Mouse (Mus musculus): ENCODE results near the gene Olfr455.

Olfr455 gene

DNA sequence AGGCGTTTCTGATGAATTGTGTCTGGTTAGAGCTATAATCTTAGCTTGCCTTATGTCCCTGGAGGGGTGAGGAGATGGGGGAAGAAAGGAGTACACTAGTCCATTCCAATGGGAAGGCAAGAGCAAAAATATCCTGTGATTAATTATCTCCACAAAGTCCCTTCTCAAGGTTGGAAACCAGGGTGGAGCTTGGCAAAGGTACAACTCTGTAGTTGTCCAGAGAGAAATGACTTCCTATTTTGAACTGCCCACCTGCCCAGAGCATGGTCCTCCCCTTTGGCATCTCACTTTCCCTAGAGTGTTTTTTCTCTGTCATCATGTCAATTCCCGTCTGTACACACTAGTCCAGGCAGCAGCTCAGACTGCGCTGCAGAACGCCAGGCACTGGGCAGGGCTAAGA is at the start of gene Olfr455:
Olfr455 (minus strand) TSS at position 127 of the 400 bp plus-strand sequence.
- DNase-seq, result no peak

DNA sequence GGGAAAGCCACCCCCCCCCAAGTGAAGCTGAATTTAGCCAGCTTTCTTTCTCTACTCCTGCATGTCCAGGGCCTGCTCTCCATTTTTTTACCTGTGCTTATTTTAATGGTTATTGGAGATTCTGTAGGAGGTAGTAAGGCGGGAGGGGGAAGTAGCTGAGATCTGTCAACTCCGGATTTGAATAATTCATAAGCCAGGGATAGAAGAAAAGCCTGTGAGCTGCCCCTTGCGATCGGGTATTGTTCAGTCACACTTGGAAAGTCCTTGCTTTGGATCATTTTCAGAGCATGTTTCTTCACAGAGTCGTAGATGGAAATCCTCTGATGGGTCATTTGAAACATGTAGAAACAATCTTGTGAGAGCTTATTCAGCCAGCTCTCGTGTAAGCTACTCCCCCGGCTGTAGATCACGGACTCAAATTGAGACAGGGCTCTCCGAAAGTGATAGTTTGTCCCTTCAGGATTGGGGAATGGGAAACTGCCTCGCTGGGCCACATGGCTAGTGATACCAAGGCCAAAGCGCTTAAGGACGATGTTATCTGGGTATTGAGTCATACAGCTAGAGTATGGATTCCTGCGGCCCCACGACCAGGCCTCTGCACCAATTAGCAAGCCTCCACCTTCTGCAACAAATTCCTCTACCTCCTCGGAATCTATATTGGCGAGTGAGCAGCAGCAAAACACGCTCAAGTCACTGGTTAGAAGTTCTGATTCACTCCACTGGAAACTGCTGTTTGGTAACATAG is 45.9 kb upstream of the Olfr455 start:
- DNase-seq, result no peak

DNA sequence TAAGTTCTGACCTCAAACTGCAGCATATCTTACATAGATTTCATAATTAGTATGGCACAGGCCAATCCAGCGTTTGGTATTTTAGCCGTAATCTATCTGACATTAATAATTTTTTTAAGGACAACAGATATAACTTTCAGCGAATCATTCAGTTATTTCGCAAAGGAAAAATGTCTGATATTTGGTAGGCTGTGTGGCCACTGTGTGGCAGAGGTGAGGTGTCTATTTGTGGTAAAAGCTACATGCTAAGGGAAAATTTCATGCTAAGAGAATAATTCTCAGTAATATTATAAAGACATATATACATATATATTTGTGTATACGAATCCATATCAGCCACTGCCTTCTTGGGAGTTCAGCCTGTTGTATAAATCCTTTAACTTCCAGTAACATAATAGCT is 39.2 kb upstream of the Olfr455 start:
- no peak for DNase-seq

DNA sequence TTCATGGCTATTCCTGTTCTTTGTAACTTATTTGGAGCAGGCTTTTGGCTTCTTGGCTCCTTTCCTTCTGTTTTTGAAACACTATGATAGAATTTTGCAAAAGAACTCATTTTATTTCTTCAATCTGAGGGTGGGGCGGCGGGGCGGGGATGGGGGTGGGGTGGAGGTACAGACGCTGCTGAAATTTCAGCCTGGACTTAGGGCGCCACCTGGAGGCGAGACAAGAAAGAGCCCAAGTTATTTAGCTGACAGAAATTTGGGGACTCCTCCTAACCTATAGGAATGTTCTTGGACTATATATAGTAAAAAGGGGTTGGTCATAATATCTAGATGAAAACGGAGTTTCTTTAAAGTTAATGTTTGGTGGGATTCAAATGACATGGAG is 36.1 kb upstream of the Olfr455 start:
- DNase-seq, result peak; percentile 82

DNA sequence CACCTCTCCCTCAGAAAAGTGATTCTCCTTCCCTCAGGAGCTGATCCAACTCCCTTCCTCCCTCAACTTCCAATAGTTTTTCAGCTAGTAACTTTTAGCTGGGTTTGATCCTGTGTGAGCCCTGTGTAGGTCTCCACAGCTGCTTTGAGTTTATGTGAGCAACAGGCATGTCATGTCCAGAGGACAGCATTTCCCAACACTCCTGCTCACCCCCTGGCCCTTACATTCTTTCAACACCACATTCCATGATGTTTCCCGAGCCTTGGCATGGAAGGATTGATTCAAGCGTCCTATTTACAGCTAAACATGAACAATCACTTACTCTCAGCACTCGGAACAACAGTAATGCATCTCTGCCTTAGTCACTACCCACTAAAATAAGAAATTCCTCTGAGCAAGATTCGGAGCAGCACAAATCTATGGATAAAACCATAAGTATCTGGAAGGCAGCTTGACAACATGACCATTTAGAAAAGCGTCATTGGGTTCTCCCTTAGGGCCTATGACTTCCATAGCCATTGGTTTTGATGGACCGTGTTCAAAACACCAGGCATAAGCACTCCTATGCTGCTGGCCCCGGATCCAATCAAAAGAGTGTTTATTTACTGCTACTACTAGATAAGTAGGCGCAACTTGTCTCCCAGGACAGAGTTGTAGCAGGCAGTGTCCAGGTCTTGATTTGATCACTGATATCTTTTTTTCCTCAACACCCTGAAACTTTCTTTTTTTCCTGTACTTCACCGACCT is 35.5 kb upstream of the Olfr455 start:
- no peak for DNase-seq

DNA sequence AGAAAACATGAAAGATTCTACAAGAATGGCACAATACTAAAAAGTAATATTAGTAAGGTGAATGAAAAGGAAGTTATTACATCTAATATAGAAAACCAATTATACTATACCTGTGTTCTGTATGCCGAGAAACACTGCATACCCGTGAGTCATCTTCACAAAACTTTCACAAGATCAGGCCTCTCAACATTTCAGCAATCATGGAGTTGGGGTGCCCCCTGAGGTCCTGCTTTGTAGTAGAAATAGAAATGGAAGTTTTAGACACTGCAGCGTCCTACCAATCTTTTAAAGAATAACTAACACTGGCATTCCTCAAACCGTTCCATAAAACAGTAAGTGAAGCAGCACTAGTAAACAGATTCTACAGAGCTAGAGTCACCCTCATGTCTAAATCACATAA is 31.3 kb upstream of the Olfr455 start:
- DNase-seq, result no peak

DNA sequence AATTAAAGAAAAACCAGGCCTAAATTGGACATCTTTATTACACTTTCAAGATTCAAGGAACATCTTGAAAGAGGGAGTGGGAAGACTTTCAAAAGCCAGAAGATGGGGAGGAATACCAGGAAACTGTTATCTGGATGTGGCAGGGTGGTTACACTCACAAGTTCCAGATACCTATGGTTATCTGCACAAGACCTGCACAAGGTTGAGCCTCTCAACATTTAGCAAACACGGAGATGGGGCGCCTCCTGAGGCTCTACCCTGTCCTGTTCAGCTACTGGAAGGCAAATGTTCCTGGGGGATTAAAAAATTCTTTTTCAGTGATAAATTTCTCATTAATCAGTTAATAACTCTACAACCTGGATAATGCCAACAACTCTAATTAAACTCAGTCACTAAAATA is 30.0 kb upstream of the Olfr455 start:
- DNase-seq, result no peak

DNA sequence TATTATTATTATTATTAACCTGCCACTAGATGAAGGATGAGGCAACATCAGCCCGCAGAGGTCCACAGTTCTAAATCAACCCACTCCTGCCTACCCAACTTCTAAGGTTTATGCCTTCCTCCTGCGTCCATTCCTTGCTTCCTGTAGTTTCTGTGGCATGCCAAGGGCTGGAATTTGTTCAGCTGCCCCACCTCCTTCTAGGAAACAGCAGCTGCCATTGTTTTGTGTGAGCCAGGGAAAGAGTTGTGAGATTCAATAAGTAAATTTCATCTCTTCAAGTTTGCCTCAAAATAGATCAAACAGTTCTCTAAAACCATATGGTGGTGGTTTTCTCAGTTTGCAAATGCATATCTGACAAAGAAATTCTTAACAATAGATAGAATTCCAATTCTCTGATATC is 20.8 kb upstream of the Olfr455 start:
- no peak for DNase-seq

DNA sequence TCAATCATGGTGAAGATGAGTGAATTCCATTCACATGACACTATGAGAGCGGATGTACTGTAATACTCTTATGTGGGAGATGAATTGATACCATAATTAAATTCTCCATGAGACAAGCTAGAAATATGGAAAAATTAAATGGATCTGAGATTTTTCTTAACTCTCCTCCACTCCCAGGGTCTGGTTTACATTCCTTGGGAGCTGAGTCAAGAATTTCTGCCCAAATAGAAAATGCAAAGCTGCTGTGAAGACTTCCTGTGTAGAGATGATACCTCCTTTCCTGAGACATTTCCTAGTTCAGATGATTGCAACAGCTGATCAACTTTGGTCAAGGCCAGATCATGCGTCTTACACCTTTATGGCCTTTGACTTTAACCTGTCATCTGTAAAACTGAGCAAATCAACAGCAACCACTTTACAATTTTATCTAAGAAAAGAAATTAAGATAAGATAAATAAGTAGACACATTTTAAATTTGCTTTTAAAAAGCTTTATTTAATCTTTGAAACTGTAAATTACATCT is 18.8 kb upstream of the Olfr455 start:
- no peak for DNase-seq

DNA sequence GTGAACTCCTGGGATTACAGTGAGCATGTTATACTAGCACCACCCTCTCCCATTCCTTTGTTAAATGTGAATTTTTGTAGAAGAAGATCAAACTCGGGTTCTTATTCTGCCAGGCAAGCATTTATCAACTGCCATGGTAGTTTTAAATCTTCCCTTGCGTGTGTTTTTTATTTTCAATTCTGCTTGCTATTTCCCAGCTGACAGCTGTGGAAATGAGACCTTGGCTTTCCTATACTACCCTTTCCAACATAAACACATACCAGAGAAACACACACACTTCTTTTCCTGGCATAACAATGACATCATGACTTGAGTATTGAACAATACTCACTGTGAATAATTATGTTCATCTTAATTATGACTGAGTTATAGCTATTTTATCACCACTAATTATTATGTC is 14.9 kb upstream of the Olfr455 start:
- no peak for DNase-seq

DNA sequence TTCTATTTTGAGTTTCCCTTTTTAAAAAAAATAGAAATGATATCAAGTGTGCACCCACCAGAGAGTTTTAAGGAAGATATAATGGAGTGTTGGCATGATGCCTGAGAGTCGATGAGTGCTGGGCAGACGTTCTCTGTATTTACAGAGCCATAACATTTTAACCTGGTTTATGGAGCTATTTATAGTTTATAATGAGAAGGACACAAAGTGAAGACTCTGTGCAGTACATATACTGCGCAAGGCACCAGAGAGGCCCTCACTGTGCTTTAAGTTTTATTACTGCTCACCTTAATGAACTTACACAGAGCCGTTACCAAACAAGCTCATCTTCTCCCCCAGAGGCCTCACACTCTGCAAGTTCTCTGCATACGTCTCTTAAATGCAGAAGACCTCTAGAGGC is 13.5 kb upstream of the Olfr455 start:
- DNase-seq, result no peak

DNA sequence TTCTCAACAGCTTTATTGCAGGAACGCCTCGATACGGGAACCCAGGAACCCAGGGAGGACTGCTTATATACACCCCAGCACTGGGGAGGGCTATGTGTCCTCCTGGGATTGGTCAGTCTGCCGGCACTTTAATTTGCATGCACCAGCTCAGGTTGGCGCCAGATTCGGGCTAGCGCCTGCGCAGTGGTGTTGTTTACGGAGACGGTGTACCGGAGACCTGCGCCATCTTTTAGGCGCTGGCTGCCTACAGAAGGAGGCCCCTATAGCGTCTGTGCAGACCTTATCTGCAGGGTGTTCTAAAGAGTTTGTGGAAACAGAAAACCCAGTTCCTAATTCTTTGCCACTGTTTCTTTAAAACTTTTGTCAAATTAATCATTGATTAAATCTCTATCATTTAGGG is 11.3 kb upstream of the Olfr455 start:
- DNase-seq, result no peak

DNA sequence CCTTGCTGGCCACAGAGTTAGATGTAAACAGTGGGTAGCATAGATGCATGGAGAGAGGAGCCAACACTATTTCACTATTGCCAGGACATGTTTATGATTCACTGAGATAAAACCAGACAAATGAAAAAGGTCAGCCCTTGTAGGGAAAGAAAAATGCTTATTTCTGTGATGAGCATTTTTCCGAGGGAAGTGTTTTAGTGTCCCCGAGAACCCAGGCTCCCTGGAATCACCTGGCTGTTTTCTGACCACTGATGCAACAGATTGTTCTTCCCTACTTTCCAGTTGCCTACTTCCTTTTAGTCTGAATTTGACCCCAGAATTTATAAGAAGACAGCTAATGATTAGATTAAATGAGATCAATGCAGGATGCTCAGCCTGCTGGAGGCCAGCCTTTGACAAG is 1.2 kb downstream of the Olfr455 start:
- DNase-seq, result no peak

DNA sequence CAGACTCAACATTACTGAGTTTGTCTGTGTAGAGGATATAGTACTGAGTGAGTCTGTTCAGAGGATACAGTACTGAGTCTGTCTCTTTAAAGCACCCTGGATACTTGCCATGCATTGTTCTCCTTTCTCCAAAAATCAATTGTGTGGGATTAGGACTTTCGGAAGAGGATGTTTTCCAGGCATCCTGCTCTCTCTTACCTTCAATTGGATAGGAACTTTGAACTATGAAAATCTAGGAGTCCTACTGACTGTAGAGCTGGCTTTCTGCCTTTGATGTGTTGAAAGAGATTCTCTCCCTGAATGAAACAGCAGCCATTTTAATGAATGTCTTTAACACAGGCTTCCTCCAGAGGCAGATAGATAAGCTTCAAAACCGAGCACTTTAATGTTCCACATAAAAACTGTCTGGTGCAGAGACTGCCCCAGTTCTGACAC is 1.9 kb downstream of the Olfr455 start:
- no peak for DNase-seq

DNA sequence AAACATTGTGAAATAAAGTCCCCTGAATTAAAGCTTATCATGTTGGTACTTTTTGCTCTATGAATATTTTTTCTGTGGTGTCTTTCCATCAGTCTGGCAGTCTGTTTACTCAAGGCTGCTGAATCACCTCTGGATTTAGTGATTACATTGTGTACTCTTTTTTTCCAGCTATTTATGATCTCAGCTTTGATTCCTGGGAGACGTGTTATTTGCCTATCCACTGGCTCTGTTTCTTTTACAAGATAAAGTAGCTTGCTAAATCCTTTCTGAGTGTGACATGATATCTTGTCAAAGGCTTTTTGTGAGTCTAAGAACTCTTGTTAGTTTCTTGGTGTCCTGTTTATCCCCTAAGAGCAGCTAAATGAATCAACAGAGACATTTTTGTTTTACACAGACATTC is 2.5 kb downstream of the Olfr455 start:
- DNase-seq, result no peak

DNA sequence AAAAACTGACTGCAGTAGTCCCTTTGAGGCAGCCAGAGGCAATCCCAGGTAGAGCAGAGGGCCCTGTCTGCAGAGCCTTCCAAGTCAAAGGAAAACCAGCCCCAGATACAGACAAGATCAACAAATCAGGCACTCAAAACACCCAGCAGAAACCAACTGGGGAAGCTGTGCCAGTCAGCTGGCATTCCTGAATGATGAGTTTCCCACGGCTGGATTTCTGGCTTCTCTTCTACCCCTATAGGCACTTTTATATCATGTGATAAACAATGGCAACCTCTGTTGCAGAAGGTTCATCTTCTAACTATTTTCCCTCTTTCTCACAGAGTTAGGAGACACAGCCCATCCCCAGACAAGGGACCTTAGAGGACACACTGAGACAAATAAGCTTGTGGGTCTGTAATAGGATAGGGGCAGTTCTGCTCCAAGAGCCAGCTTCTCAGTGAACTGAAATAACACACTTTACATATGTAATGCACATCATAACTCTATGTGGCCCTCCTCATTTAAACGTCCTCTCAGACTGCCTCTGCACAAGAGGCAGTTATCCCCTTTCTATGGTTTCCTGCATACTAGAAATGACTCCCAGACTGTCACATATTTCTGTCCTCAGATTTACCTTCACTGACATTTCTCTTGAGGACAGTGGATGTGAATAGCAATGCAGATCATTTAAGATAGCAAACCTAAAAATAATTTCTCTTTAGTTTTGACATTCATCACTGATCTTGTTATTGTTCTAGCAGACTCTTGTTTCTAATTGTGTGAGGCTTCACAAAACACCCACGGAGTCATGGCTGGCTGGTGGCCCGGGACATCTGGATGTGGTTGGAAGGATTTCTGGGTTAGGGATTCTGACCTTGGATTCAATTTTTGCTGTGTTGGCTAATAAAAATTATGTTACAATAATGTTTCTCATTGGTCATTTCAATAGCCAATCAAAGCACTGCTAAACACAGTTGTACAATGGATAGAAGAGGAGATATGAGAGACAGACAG is 5.1 kb downstream of the Olfr455 start:
- DNase-seq, result peak; percentile 65

DNA sequence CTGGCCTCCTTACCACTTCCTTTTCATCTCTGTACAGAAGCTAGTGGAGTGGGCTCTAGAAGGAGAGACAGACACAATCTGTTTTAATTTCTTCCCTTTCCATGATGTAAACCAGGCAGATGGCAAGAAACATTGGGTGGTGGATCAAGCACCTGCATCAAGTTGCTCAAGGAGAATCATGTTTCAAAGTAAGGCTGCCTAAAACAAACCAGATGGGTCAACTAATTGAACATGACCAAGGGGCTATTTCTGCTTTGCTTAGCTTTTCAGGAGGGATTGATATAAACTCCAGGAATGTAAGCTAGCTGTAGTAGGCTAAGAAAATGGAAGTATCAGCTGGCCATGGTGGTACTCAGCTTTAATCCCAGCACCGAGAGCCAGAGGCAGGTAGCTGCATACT is 6.7 kb downstream of the Olfr455 start:
- DNase-seq, result no peak

DNA sequence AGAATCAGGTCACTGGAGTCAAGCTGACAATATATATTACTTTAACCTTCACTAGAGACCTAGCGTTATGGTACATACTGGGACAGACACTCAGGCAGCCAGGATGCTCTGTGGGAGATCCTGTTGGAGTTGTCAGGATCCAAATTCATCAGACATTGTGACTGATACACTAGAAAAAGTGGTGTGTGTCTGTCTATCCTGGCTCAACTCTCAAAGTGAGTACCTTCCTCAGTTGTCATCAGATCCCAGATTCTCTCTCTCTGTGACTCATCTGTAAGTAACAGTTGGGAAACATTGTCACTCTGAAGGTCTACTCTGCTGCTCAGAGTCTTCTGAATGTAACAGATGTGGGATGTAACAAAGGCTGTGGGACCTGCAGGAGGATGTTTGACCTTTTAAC is 7.7 kb downstream of the Olfr455 start:
- DNase-seq, result no peak

DNA sequence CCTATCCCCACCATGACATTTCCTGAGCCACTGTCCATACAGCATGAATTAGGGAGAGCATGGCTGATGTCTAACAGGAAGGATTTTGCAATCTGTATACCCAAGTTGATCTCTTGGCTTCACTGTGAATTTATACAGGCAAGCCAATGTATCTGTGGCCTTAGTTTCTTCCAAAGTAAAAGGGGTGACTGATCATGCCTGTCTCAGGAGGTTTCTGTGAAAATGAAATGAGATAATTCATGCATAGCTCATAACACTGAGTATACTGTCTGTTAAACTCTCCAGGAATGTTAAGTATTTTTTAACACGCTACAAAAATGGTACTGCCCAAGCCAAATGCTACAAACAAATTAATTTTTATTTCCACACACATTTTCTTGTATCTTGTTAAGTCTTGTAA is 33.9 kb downstream of the Olfr455 start:
- no peak for DNase-seq

DNA sequence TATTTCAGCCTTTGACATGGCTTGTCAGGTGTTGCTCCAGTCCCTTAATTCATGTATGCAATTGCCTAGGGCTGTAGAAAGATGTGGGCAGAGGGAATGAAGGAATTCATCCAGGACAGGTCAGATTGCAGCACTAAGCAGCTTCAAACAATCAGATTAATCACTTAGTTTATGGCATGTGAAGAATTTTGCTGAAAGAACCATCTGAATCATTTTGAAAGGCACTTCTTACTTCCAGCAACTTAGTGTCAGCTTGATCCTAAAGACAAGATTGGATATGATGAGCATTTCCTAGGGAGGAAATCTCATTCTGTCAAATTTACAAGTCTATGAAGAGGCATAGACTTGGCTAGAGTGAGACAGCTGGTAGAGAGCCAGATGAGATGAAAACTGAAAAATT is 38.1 kb downstream of the Olfr455 start:
- no peak for DNase-seq

DNA sequence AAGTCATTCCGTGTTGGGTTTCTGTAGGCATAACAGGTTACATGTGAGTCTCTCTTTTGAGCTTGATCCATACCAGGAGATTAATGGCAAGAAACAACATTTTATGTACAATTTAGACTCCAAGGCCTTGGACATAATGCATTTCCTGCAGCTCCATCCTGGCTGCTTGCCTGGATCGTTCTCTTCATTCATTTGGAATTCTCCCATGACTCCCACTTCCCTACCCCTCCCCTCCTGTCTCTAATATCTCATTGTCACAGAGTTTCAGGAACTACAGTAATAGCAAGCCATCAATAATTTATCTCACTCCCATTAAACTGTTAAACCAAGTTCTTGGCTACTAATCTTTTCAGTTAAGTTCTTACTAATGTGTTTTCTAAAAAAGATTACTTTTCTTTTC is 43.9 kb downstream of the Olfr455 start:
- peak; percentile 79 for DNase-seq

DNA sequence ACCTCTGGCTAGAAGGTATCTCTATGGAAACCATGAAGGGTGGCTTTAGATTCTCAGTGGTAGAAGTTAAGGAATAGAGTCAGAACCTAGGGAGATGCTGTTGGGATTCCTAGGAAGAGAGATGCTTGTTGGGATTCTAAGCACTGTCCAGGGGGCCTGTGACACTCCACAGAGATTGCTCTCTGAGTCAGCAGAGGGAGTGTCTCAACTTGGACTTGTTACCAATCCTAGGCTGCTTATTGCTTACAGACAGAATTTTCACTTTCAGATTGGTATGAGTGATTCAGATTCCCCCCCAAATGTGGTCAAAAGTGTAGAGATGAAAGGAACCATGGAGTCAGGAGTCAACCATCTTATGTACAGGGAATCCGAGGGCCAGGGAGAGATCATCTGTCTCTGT is 57.7 kb downstream of the Olfr455 start:
- no peak for DNase-seq

DNA sequence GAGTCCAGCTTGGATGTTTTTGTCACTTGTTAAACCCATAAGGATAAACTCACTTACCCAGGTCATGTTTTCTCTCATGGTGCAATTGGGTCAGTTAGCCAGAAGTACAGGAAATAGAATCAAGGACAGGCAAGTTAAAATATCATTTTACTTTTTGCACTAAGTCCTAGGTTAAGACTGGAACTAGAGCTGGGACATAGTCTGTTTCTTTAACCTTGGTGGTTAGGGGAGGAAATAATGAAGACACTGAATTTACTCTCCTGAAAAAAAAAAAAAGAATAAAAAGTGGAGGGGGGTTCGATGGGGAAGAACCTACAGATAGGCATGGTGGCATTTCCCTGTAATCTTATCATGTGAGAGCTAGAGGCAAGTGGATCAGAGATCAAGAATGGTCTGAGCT is 60.3 kb downstream of the Olfr455 start, which contains the start of gene Olfr456:
Olfr456 (minus strand) TSS at position 101 of the 400 bp plus-strand sequence.
- DNase-seq, result no peak
